Mouse (Mus musculus) kidney, postnatal 10 days (tissue): ENCODE measurements around the gene Lctl.
"Not testable (repeated sequence)": the region's sequence is repeated elsewhere in the genome, so short reads cannot be mapped to it uniquely, and the experiment has no call there.

Source experiments
- DNase-seq: peaks from one replicate; pipeline ENCODE4 v3.0.0; 2021; ENCODE audit warnings: mixed read lengths

Lctl gene

GRCm38 (mm10) chr9:64120584-64121277 is 3.8 kb downstream of the Lctl start:
- DNase-seq: peak; percentile 76

DNA sequence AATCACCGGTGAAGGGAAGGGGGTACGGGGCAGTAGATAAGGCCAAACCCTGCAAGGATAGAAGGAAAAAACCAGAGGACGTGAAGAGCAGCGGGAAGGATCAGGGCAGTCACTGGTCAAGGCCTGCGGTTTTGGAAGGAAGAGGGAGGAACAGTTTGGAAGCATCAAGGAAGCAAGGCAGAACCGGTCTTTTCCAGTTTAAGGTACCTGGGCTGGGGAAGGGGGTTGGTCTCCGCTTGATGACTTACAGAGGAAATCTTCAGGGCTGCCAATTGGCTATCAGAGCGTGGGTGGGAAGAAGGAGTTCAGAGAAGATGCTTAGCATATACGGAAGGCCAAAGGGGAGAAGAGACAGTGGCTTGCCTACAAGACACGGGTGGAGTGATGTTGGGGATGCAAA is 5.7 kb downstream of the Lctl start:
- no peak for DNase-seq

- not testable (repeated sequence) for DNase-seq
These were observed 7.9 kb downstream of the Lctl start for GRCm38 (mm10) chr9:64124846-64125245.

DNA sequence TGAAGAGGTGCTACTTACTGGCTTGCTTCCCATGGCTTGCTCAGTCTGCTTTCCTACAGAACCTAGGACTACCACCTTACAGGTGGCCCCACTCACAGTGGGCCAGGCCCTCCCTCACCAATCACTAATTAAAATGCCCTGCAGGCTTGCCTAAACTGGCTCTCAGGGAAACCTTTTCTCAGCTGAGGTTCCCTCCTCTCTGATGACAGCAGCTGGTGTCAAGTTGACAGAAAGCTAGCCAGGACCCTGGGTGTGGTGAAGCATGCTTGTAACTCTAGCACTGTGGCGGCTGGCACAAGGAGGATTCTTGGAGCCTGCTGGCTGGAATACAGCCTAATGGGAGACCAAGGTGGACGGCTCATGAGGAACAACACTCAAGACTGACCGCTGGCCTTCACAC is 8.4 kb downstream of the Lctl start:
- no peak for DNase-seq

DNA sequence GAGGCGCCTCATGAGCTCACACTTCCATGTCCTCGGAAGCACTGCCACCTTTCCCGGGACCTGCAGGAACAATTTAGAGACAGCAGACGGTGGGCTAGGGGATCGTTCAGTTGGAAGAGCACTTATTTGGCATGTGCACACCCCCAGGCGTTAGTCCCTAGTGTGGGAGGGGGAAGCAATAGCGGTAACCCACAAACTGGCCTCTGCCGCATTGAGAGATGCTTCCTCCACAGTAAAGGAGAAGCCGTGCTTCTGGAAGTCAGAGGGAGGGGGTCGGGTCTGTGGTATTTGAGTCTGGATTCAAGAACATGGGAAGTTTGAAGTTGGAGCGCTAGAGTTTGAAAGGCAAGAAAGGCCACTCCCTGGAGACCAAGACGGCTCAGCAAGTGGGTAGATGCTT is 9.2 kb downstream of the Lctl start:
- DNase-seq: no peak

GRCm38 (mm10) chr9:64131623-64132022 is 14.7 kb downstream of the Lctl start:
- DNase-seq: no peak

- DNase-seq: peak; percentile 72
These were observed 21.9 kb downstream of the Lctl start for GRCm38 (mm10) chr9:64138896-64139295.

DNA sequence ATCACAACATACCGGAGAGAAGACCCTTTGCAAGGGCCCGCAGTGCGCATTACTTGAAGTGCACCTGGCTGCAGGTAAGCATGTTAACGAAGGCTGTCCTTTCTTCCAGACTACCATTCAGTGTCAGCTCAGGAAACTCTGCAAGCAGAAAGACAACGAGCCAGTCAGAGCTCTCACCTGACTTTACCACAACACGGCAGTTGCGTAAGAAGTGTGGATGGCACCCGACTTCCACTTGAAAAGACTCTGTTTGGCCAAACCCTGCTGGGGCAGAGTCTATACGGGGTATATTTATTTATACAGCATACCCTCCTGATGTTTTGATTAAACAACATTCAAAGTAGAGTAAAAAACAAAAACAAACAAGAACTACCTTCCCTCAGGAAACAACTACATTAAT is 22.9 kb downstream of the Lctl start:
- DNase-seq: no peak

GRCm38 (mm10) chr9:64156641-64157040 is 39.7 kb downstream of the Lctl start:
- DNase-seq: no peak

DNA sequence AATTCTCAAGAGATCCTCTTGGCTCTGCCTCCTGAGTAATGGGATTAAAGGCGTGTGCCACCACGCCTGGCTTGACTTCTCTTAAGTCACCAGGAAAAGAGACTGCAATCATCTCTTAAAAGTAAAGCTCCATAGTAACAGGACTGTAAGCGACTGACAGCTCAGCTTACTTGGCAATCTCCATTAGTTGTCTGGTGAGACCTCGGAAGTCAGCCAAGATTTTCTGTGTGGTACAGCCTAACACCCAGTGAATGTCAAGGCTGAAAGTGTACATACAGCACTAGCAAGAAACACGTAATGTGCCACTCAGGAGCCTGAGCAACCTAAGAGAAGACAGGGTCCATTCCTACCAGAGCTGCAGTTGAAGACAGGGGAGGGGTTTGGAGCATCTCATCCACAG is 43.5 kb downstream of the Lctl start:
- DNase-seq: no peak

GRCm38 (mm10) chr9:64169967-64170366 is 53.0 kb downstream of the Lctl start:
- not testable (repeated sequence) for DNase-seq

GRCm38 (mm10) chr9:64172145-64172815 is 55.3 kb downstream of the Lctl start:
- no peak for DNase-seq

DNA sequence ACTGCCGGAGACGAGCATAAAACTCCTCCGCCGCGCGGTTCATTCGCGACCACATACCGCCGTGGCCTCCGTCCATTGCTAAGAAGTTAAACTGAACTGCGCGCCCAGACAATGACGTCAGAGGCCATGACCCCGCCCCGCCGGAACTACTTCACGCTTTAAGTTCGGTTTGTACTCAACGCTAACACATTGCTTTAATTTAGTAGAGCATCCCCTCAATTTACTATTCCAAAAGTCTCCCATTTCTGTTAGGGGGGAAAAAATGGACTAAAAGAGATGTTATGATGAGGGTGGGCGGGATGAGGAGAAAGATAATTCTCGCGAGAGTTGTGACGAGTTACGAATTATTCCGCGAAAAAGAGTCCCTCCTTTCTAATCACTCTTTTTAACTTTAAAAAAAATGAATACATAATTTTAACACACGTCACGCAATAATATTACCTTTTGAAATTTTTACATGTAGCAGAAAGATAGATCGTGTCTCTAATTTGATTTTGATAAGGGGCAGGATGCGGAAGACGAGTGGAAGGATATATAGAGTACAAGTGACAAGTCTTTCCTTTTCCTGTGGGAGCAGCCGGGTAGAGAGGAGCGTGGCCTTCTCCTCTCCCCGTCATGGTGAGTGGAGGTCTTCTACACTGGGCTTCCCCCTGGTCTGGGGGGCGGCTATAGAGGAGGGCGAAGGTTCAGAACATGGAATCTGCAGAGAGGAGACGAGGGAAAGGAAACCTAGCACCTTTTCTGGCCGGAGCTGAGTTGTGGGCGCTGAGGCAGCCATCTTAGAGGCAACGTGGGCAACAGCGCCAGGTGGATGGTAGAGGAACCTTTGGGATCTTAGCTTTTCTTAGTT is 56.1 kb downstream of the Lctl start, which contains the start of the genes Zwilch and Rpl4:
Gene Zwilch (minus strand): TSS at position 289 of the 850 bp plus-strand sequence.
Gene Rpl4 (plus strand): TSS at position 560 of the 850 bp plus-strand sequence.
- DNase-seq: peak; percentile 91

GRCm38 (mm10) chr9:64173666-64174220 is 56.8 kb downstream of the Lctl start:
- no peak for DNase-seq

GRCm38 (mm10) chr9:64174341-64174740 is 57.4 kb downstream of the Lctl start:
- no peak for DNase-seq

DNA sequence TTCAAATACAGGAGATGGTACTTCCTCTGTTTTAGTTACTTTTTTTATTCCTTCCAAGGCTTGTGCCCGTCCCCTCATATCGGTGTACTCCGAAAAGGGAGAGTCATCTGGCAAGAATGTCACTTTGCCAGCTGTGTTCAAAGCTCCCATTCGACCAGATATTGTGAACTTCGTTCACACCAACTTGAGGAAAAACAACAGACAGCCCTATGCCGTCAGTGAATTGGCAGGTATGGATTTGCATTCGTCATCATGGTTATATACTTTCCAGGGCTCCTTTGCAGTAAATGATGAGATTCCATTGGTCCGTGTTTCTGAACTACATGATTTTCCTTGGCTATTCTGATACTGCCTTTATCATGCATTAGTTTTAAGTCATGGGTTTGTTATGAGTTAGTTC is 57.8 kb downstream of the Lctl start:
- no peak for DNase-seq

DNA sequence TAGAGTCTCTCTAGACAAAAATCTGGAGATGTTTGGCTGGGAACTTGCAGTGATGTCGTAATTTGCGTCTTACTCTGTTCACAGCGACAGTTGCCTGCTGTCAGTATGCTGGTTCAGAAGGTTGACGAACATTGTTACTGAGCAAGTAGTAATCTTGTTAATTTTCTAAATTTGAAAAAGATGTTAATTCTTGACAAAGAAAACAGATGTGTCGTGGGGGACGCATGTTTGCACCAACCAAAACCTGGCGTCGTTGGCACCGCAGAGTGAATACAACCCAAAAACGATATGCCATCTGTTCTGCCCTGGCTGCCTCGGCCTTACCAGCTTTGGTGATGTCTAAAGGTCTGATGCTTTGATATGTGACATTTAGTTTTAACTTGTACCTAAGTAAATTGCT is 58.4 kb downstream of the Lctl start:
- no peak for DNase-seq

GRCm38 (mm10) chr9:64178610-64178973 is 61.6 kb downstream of the Lctl start:
- DNase-seq: no peak

- peak; percentile 96 for DNase-seq
These were observed 62.2 kb downstream of the Lctl start, which contains the start of gene Snapc5 for GRCm38 (mm10) chr9:64178974-64179646. Gene Snapc5 (plus strand): TSS chr9:64179274.

DNA sequence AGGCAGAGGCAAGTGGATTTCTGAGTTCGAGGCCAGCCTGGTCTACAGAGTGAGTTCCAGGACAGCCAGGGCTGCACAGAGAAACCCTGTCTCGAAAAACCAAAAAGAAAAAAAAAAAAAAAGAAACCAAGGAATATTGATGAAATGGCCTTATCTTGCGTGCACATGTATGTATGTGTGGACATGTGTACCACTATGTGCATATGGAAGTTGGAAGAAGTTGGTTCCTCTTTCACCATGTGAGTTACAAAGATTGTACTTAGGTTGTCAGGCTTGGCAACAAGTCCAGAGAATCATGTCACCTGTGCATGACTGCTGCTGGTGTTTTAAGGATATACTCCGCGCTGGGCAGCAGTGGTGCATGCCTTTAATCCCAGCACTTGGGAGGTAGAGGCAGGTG is 66.3 kb downstream of the Lctl start:
- DNase-seq: not testable (repeated sequence)

DNA sequence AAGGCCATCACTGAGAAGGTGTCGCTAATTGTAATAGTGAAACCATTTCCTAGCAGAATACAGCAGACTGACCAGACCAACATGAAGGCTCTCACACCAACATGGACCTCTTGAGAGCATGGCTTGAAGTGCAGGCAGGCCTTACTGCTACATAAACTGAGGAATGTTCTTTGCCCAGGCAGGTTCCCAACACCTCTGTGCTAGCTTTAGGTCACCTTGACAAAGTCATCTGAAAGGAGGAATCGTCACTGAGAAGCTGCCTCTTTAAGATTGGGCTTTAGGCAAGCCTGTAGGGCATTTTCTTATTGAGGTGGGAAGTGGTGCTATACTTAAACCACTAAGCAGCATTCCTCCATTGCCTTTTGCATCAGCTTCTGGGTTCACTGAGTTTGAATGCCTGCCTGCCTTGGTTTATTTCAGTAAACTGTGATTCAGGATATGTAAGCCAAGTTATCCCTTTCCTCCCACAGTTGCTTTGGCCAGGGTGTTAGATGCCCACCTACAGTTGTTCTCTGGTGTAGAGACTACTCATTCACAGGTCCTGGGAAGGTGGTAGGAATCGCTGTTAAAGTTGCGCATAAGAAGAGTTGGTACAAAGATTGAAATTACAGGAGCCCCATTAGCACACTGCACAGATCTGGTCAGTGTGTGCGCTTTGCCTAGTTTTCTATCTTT is 67.4 kb downstream of the Lctl start:
- DNase-seq: no peak
